In the genomic region with DNA sequence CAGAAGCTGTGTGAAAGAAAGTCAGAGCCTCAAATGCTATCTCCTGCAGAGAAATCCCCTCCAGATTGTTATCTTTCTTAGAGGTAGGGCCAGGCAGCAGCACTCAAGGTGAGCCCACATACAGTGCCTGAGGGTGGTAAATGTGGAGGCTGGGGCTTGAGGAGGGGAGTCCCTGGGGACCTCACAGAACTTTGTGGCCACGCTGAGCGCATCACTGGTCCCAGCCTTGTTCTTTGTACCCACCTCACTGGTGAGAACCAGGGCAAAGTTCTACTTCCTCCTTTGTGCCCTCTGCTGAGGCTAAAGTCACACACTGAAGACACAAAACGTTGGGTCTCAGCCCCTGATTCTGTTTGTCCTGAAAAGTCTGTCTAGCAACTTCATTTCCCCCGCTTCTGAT, we compare ENCODE assay signal across 8 mouse cellular contexts. TPM values are rescaled to one million over a fixed set of nuclear protein-coding genes. Genes with fewer than 3 reads are reported as not detected.
A peak's percentile ranks its signal among the peaks of the same experiment; 100 is the strongest.
DNase-seq lines count a peak whose midpoint lies in the region; ATAC-seq and TF ChIP-seq lines count a peak whose summit lies in the region.

No protein-coding gene starts in this region.

- H3K27me3 ChIP-seq in kidney, adult 2 months (replicated peaks; ENCODE audit: control insufficient read depth, insufficient read depth, low read length), result no peaks in the 10 kb centered on the region
- no peaks in the 10 kb centered on the region for H3K27me3 ChIP-seq in intestine, postnatal 0 days (replicated peaks; ENCODE audit: control insufficient read depth, insufficient read depth, low read length)
- peaks cover 6% of the 10 kb centered on the region for H3K27me3 ChIP-seq in hindbrain, embryonic 16.5 days (replicated peaks; ENCODE audit: control insufficient read depth, insufficient read depth, low read length)

- peak; percentile 61 for DNase-seq in kidney, adult 2 months
- DNase-seq in kidney, postnatal 4 days, result no peak
- DNase-seq in lung, postnatal 4 days, result peak; percentile 47 to 49
- peak; percentile 35 to 38 for DNase-seq in thymus, postnatal 10 days (ENCODE audit: low spot score in 2 of 2)
- DNase-seq in embryo, embryonic 10 days (ENCODE audit: low spot score), result no peak
- no peak for DNase-seq in embryo, embryonic 9.5 days (ENCODE audit: extremely low spot score)

- no peak overlapping the region for H3K27ac ChIP-seq in kidney, adult 2 months (ENCODE audit: insufficient read depth, low read depth, low read length)
- H3K27ac ChIP-seq in intestine, postnatal 0 days (ENCODE audit: low read depth, low read length), result no peak overlapping the region
- H3K27ac ChIP-seq in hindbrain, embryonic 16.5 days (ENCODE audit: low read depth, low read length), result no peak overlapping the region

- no peak for ATAC-seq in intestine, postnatal 0 days
- ATAC-seq in hindbrain, embryonic 16.5 days, result no peak

- no peak overlapping the region for H3K9ac ChIP-seq in intestine, postnatal 0 days (ENCODE audit: low read depth, low read length)
- no peak overlapping the region for H3K9ac ChIP-seq in hindbrain, embryonic 16.5 days (ENCODE audit: low read depth, low read length)

- 32% methylated on average over 4 of the region's 4 CpGs for WGBS in kidney, adult 2 months
- WGBS in intestine, postnatal 0 days, result 53% methylated on average over 4 of the region's 4 CpGs
- WGBS in hindbrain, embryonic 16.5 days, result 75% methylated on average over 4 of the region's 4 CpGs

- no peak for TF ChIP-seq POLR2A in kidney, adult 2 months (IDR thresholded peaks at IDR 0.05; ENCODE audit: low read depth, low read length)

- no peaks in the 10 kb centered on the region for H3K9me3 ChIP-seq in intestine, postnatal 0 days (ENCODE audit: control insufficient read depth)
- no peaks in the 10 kb centered on the region for H3K9me3 ChIP-seq in hindbrain, embryonic 16.5 days (ENCODE audit: control insufficient read depth, low read length)

- H3K4me2 ChIP-seq in intestine, postnatal 0 days (replicated peaks; ENCODE audit: low read depth), result peak overlapping the region; percentile 17; the same call in 1 of the 2 replicates
- no peak overlapping the region for H3K4me2 ChIP-seq in hindbrain, embryonic 16.5 days (ENCODE audit: low read length)

- peaks cover 5% of the 10 kb centered on the region; the same call in 1 of the 2 replicates for H3K4me1 ChIP-seq in kidney, adult 2 months (ENCODE audit: control insufficient read depth, insufficient read depth, low read length)
- H3K4me1 ChIP-seq in intestine, postnatal 0 days (replicated peaks; ENCODE audit: control insufficient read depth, insufficient read depth, low read length), result no peaks in the 10 kb centered on the region
- peaks cover 5% of the 10 kb centered on the region for H3K4me1 ChIP-seq in hindbrain, embryonic 16.5 days (ENCODE audit: control insufficient read depth, insufficient read depth, low read depth, low read length)

- peak overlapping the region; percentile 1; the same call in 1 of the 2 replicates for H3K4me3 ChIP-seq in kidney, adult 2 months (ENCODE audit: insufficient read depth, low read depth, low read length)
- no peak overlapping the region for H3K4me3 ChIP-seq in intestine, postnatal 0 days (ENCODE audit: low read depth, low read length)
- no peak overlapping the region for H3K4me3 ChIP-seq in hindbrain, embryonic 16.5 days (ENCODE audit: low read length)

- no peak for TF ChIP-seq CTCF in kidney, adult 2 months (conservative IDR thresholded peaks at IDR 0.05; ENCODE audit: insufficient read depth, insufficient read length, low read depth, low read length)
- no peak for TF ChIP-seq CTCF in intestine, postnatal 0 days (IDR thresholded peaks at IDR 0.05; ENCODE audit: low read depth)

- H3K36me3 ChIP-seq in kidney, adult 2 months (ENCODE audit: control insufficient read depth, insufficient read depth, low read length), result no peaks in the 10 kb centered on the region
- no peaks in the 10 kb centered on the region for H3K36me3 ChIP-seq in intestine, postnatal 0 days (ENCODE audit: control insufficient read depth, insufficient read depth)
- H3K36me3 ChIP-seq in hindbrain, embryonic 16.5 days (ENCODE audit: control insufficient read depth, insufficient read depth, low read length), result no peaks in the 10 kb centered on the region

RNA-seq across cellular contexts. Expression of gene Nrros, which starts 2.0 kb away (rescaled TPM):
- polyA plus RNA-seq in kidney, adult 2 months (2012; rRNA removed), result 7.9 and 11.6 TPM in 2 replicates
- 4.7 and 4.8 TPM in 2 replicates for polyA plus RNA-seq in intestine, postnatal 0 days (2015; fragmentation: Nextera tagmentation; extraction: Ambion mirVana)
- 7.7 and 9.7 TPM in 2 replicates for polyA plus RNA-seq in hindbrain, embryonic 16.5 days (2015; fragmentation: Nextera tagmentation; extraction: Ambion mirVana)

RNA-seq across cellular contexts. Expression of gene Bex6, which starts 16.2 kb away (rescaled TPM):
- not detected in 2 replicates for polyA plus RNA-seq in kidney, adult 2 months (2012; rRNA removed)
- 0.13 TPM in 1 of 2 replicates, not detected in the other for polyA plus RNA-seq in intestine, postnatal 0 days (2015; fragmentation: Nextera tagmentation; extraction: Ambion mirVana)
- not detected in 2 replicates for polyA plus RNA-seq in hindbrain, embryonic 16.5 days (2015; fragmentation: Nextera tagmentation; extraction: Ambion mirVana)

Comparison
In these comparisons a context has a peak if more than half of its experiments do, and no peak if none do; other contexts are left out.
1. DNase-seq: peak in kidney, adult 2 months (single experiment), lung, postnatal 4 days (2 of 2) and thymus, postnatal 10 days (2 of 2); none in kidney, postnatal 4 days (0 of 2), embryo, embryonic 10 days (single experiment) and embryo, embryonic 9.5 days (single experiment).